Mouse (Mus musculus): Measurements from ENCODE around the gene Ankrd17. TPM values are rescaled to one million over a fixed set of nuclear protein-coding genes. Genes with fewer than 3 reads are reported as not detected.
A peak's percentile ranks its signal among the peaks of the same experiment; 100 is the strongest.

The Ankrd17 gene
- 20.6 and 23.1 TPM in 2 replicates for polyA plus RNA-seq (2015; fragmentation: Nextera tagmentation; extraction: Ambion mirVana)

GRCm38 (mm10) chr5:90366121-90367066, at the start of gene Ankrd17:
Gene Ankrd17 (minus strand): TSS chr5:90366577.
- Histone ChIP-seq H3K9me3 (no peaks in the 10 kb centered on the region), H3K4me1 (peaks cover 17% of the 10 kb centered on the region), H3K4me3 (peak within 1 kb of the TSS; percentile 89), H3K4me2 (peak within 1 kb of the TSS; percentile 60), H3K36me3 (no peaks in the 10 kb centered on the region), H3K27ac (peak within 1 kb of the TSS; percentile 99), H3K9ac (peak within 1 kb of the TSS; percentile 91), H3K27me3 (no peaks in the 10 kb centered on the region)
- peak; percentile 96 for ATAC-seq (ENCODE audit: insufficient number of reproducible peaks, low FRiP score, low TSS enrichment, low read depth)
- WGBS, result under 1% methylated on average over 84 of the region's 104 CpGs

- Histone ChIP-seq H3K4me2 (no peak overlapping the region), H3K9me3 (no peaks in the 10 kb centered on the region), H3K27ac (no peak overlapping the region), H3K4me1 (no peaks in the 10 kb centered on the region), H3K9ac (no peak overlapping the region), H3K36me3 (no peaks in the 10 kb centered on the region), H3K4me3 (no peak overlapping the region), H3K27me3 (no peaks in the 10 kb centered on the region)
- no peak for ATAC-seq (ENCODE audit: insufficient number of reproducible peaks, low FRiP score, low TSS enrichment, low read depth)
- 44% methylated on average over 6 of the region's 6 CpGs for WGBS
Measured at GRCm38 (mm10) chr5:90414925-90415295, 48.5 kb upstream of the Ankrd17 start.

GRCm38 (mm10) chr5:90414142-90414924, 48.0 kb upstream of the Ankrd17 start:
- no peak for ATAC-seq (ENCODE audit: insufficient number of reproducible peaks, low FRiP score, low TSS enrichment, low read depth)
- no peaks in the 10 kb centered on the region for H3K27me3 ChIP-seq
- H3K27ac ChIP-seq, result no peak overlapping the region
- no peak overlapping the region for H3K4me2 ChIP-seq
- H3K36me3 ChIP-seq, result no peaks in the 10 kb centered on the region
- 74% methylated on average over 8 of the region's 8 CpGs for WGBS
- H3K9ac ChIP-seq, result no peak overlapping the region
- H3K4me3 ChIP-seq, result no peak overlapping the region
- H3K9me3 ChIP-seq, result no peaks in the 10 kb centered on the region
- H3K4me1 ChIP-seq, result no peaks in the 10 kb centered on the region

- no peak for ATAC-seq (ENCODE audit: insufficient number of reproducible peaks, low FRiP score, low TSS enrichment, low read depth)
- Histone ChIP-seq H3K27ac (no peak overlapping the region), H3K4me3 (no peak overlapping the region), H3K4me1 (no peaks in the 10 kb centered on the region), H3K9me3 (no peaks in the 10 kb centered on the region), H3K36me3 (no peaks in the 10 kb centered on the region), H3K9ac (no peak overlapping the region), H3K4me2 (no peak overlapping the region), H3K27me3 (no peaks in the 10 kb centered on the region)
- 77% methylated on average over 4 of the region's 4 CpGs for WGBS
Measured at GRCm38 (mm10) chr5:90405210-90405609, 38.8 kb upstream of the Ankrd17 start.

- ATAC-seq (ENCODE audit: insufficient number of reproducible peaks, low FRiP score, low TSS enrichment, low read depth), result no peak
- 85% methylated on average over 4 of the region's 4 CpGs for WGBS
- H3K4me3 ChIP-seq, result no peak overlapping the region
- H3K36me3 ChIP-seq, result no peaks in the 10 kb centered on the region
- H3K9me3 ChIP-seq, result no peaks in the 10 kb centered on the region
- H3K4me2 ChIP-seq, result no peak overlapping the region
- no peaks in the 10 kb centered on the region for H3K27me3 ChIP-seq
- H3K9ac ChIP-seq, result no peak overlapping the region
- no peak overlapping the region for H3K27ac ChIP-seq
- H3K4me1 ChIP-seq, result no peaks in the 10 kb centered on the region
Measured at GRCm38 (mm10) chr5:90396817-90397216, 30.4 kb upstream of the Ankrd17 start.

- Histone ChIP-seq H3K9ac (no peak overlapping the region), H3K36me3 (no peaks in the 10 kb centered on the region), H3K9me3 (no peaks in the 10 kb centered on the region), H3K4me2 (no peak overlapping the region), H3K27me3 (no peaks in the 10 kb centered on the region), H3K27ac (no peak overlapping the region), H3K4me1 (no peaks in the 10 kb centered on the region), H3K4me3 (no peak overlapping the region)
- WGBS, result 74% methylated on average over 4 of the region's 4 CpGs
- no peak for ATAC-seq (ENCODE audit: insufficient number of reproducible peaks, low FRiP score, low TSS enrichment, low read depth)
Measured at GRCm38 (mm10) chr5:90394322-90394721, 27.9 kb upstream of the Ankrd17 start.

GRCm38 (mm10) chr5:90393764-90394163, 27.4 kb upstream of the Ankrd17 start:
- Histone ChIP-seq H3K4me1 (no peaks in the 10 kb centered on the region), H3K4me3 (no peak overlapping the region), H3K36me3 (no peaks in the 10 kb centered on the region), H3K27me3 (no peaks in the 10 kb centered on the region), H3K9me3 (no peaks in the 10 kb centered on the region), H3K9ac (no peak overlapping the region), H3K27ac (no peak overlapping the region), H3K4me2 (no peak overlapping the region)
- WGBS, result 56% methylated on average over 5 of the region's 5 CpGs
- no peak for ATAC-seq (ENCODE audit: insufficient number of reproducible peaks, low FRiP score, low TSS enrichment, low read depth)

- 34% methylated on average over 1 of the region's 1 CpGs for WGBS
- Histone ChIP-seq H3K4me1 (no peaks in the 10 kb centered on the region), H3K9me3 (no peaks in the 10 kb centered on the region), H3K27me3 (no peaks in the 10 kb centered on the region), H3K27ac (no peak overlapping the region), H3K9ac (no peak overlapping the region), H3K36me3 (no peaks in the 10 kb centered on the region), H3K4me2 (no peak overlapping the region), H3K4me3 (no peak overlapping the region)
- no peak for ATAC-seq (ENCODE audit: insufficient number of reproducible peaks, low FRiP score, low TSS enrichment, low read depth)
Measured at GRCm38 (mm10) chr5:90383080-90383479, 16.7 kb upstream of the Ankrd17 start.

- H3K9me3 ChIP-seq, result no peaks in the 10 kb centered on the region
- H3K4me1 ChIP-seq, result no peaks in the 10 kb centered on the region
- H3K36me3 ChIP-seq, result no peaks in the 10 kb centered on the region
- no peak for ATAC-seq (ENCODE audit: insufficient number of reproducible peaks, low FRiP score, low TSS enrichment, low read depth)
- H3K4me3 ChIP-seq, result no peak overlapping the region
- H3K9ac ChIP-seq, result no peak overlapping the region
- 48% methylated on average over 4 of the region's 4 CpGs for WGBS
- no peak overlapping the region for H3K27ac ChIP-seq
- no peak overlapping the region for H3K4me2 ChIP-seq
- no peaks in the 10 kb centered on the region for H3K27me3 ChIP-seq
Measured at GRCm38 (mm10) chr5:90381458-90381857, 15.1 kb upstream of the Ankrd17 start.

GRCm38 (mm10) chr5:90373708-90374107, 7.3 kb upstream of the Ankrd17 start:
- ATAC-seq (ENCODE audit: insufficient number of reproducible peaks, low FRiP score, low TSS enrichment, low read depth), result no peak
- no peaks in the 10 kb centered on the region for H3K36me3 ChIP-seq
- 90% methylated on average over 4 of the region's 4 CpGs for WGBS

GRCm38 (mm10) chr5:90370401-90370800, 4.0 kb upstream of the Ankrd17 start:
- no peak overlapping the region for H3K4me2 ChIP-seq
- peaks cover 4% of the 10 kb centered on the region; the same call in 1 of the 2 replicates for H3K4me1 ChIP-seq
- H3K9me3 ChIP-seq, result no peaks in the 10 kb centered on the region
- H3K27me3 ChIP-seq, result no peaks in the 10 kb centered on the region
- WGBS, result 92% methylated on average over 5 of the region's 5 CpGs
- H3K36me3 ChIP-seq, result no peaks in the 10 kb centered on the region
- no peak overlapping the region for H3K27ac ChIP-seq
- ATAC-seq (ENCODE audit: insufficient number of reproducible peaks, low FRiP score, low TSS enrichment, low read depth), result no peak
- H3K4me3 ChIP-seq, result no peak overlapping the region
- H3K9ac ChIP-seq, result no peak overlapping the region

More at GRCm38 (mm10) chr5:90373708-90374107, 7.3 kb upstream of the Ankrd17 start:
- H3K27me3 ChIP-seq, result no peaks in the 10 kb centered on the region
- no peak overlapping the region for H3K9ac ChIP-seq
- no peak overlapping the region for H3K4me2 ChIP-seq
- no peaks in the 10 kb centered on the region for H3K9me3 ChIP-seq
- no peak overlapping the region for H3K4me3 ChIP-seq
- H3K4me1 ChIP-seq, result no peaks in the 10 kb centered on the region
- H3K27ac ChIP-seq, result no peak overlapping the region

GRCm38 (mm10) chr5:90367067-90367303, 608 bp upstream of the Ankrd17 start, which contains the start of gene Gm9958:
Gene Gm9958 (plus strand): TSS chr5:90367204.
- Histone ChIP-seq H3K36me3 (no peaks in the 10 kb centered on the region), H3K4me3 (peak within 1 kb of the TSS; percentile 89), H3K9ac (peak within 1 kb of the TSS; percentile 91), H3K9me3 (no peaks in the 10 kb centered on the region), H3K27ac (peak within 1 kb of the TSS; percentile 99), H3K4me1 (peaks cover 17% of the 10 kb centered on the region), H3K4me2 (peak within 1 kb of the TSS; percentile 50), H3K27me3 (no peaks in the 10 kb centered on the region)
- WGBS, result 1% methylated on average over 7 of the region's 7 CpGs
- ATAC-seq (ENCODE audit: insufficient number of reproducible peaks, low FRiP score, low TSS enrichment, low read depth), result no peak

Data from limb, embryonic 15.5 days (tissue).